Mouse (Mus musculus): ENCODE results near the gene Rapgef4. TPM values are rescaled to one million over a fixed set of nuclear protein-coding genes. Genes with fewer than 3 reads are reported as not detected.

The Rapgef4 gene
- polyA plus RNA-seq, 1 experiment from 2014 or later: 2.2 TPM

GRCm38 (mm10) chr2:72221706-72222105 lies 240.7 kb downstream of the Rapgef4 start:
- Histone ChIP-seq H3K4me1 (replicated peaks; ENCODE audit: control insufficient read depth, insufficient read depth, low read length) (no peaks in the 10 kb centered on the region), H3K4me3 (ENCODE audit: low read depth, low read length) (no peak overlapping the region), H3K4me2 (ENCODE audit: low read depth, low read length, severe bottlenecking) (no peak overlapping the region), H3K27me3 (ENCODE audit: control insufficient read depth, insufficient read depth, low read length) (no peaks in the 10 kb centered on the region), H3K9ac (ENCODE audit: low read length) (no peak overlapping the region), H3K27ac (ENCODE audit: low read depth, low read length) (no peak overlapping the region), H3K9me3 (ENCODE audit: control insufficient read depth, low read length) (no peaks in the 10 kb centered on the region), H3K36me3 (ENCODE audit: control insufficient read depth, insufficient read depth, low read length) (no peaks in the 10 kb centered on the region)
- 67% methylated on average over 7 of the region's 7 CpGs for WGBS
- DNase-seq (ENCODE audit: low spot score) (no peak), ATAC-seq (replicated peaks; ENCODE audit: low FRiP score) (no peak)

- no peak overlapping the region for H3K27ac ChIP-seq (ENCODE audit: low read depth, low read length)
- no peaks in the 10 kb centered on the region for H3K4me1 ChIP-seq (replicated peaks; ENCODE audit: control insufficient read depth, insufficient read depth, low read length)
- H3K36me3 ChIP-seq (ENCODE audit: control insufficient read depth, insufficient read depth, low read length): no peaks in the 10 kb centered on the region
- no peaks in the 10 kb centered on the region for H3K9me3 ChIP-seq (ENCODE audit: control insufficient read depth, low read length)
- H3K4me2 ChIP-seq (ENCODE audit: low read depth, low read length, severe bottlenecking): no peak overlapping the region
- no peak for DNase-seq (ENCODE audit: low spot score)
- no peak for ATAC-seq (replicated peaks; ENCODE audit: low FRiP score)
- H3K4me3 ChIP-seq (ENCODE audit: low read depth, low read length): no peak overlapping the region
- H3K9ac ChIP-seq (ENCODE audit: low read length): no peak overlapping the region
- no peaks in the 10 kb centered on the region for H3K27me3 ChIP-seq (ENCODE audit: control insufficient read depth, insufficient read depth, low read length)
- 86% methylated on average over 4 of the region's 4 CpGs for WGBS
Measured at GRCm38 (mm10) chr2:72222276-72222675, 241.2 kb downstream of the Rapgef4 start.

- DNase-seq (ENCODE audit: low spot score): no peak
- Histone ChIP-seq H3K9me3 (ENCODE audit: control insufficient read depth, low read length) (no peaks in the 10 kb centered on the region), H3K9ac (ENCODE audit: low read length) (no peak overlapping the region), H3K27me3 (ENCODE audit: control insufficient read depth, insufficient read depth, low read length) (no peaks in the 10 kb centered on the region), H3K27ac (ENCODE audit: low read depth, low read length) (no peak overlapping the region), H3K36me3 (ENCODE audit: control insufficient read depth, insufficient read depth, low read length) (no peaks in the 10 kb centered on the region), H3K4me2 (ENCODE audit: low read depth, low read length, severe bottlenecking) (no peak overlapping the region), H3K4me3 (ENCODE audit: low read depth, low read length) (no peak overlapping the region), H3K4me1 (replicated peaks; ENCODE audit: control insufficient read depth, insufficient read depth, low read length) (no peaks in the 10 kb centered on the region)
- 90% methylated on average over 16 of the region's 16 CpGs for WGBS
- no peak for ATAC-seq (replicated peaks; ENCODE audit: low FRiP score)
Measured at GRCm38 (mm10) chr2:72222736-72223455, 241.9 kb downstream of the Rapgef4 start.

DNA sequence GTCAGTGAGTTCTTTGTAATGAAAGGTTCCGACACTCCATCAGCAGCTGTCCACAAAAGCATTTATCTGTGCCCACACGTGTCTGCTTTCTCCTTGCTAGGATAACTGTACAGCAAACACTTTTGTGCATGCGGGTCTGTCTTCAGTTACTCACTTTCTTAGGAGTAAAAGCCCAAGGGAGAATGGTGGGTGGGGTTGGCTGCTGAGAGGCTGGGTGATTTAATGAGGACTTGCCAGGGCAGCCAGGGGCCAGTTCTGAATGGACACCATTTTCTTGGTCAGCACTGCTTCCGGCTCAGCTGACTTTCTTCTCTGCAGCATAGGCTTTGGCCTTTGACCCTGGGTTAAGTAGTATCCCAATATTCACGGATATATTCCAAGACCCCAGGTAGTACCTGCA lies 242.4 kb downstream of the Rapgef4 start:
- 72% methylated on average over 5 of the region's 5 CpGs for WGBS

DNA sequence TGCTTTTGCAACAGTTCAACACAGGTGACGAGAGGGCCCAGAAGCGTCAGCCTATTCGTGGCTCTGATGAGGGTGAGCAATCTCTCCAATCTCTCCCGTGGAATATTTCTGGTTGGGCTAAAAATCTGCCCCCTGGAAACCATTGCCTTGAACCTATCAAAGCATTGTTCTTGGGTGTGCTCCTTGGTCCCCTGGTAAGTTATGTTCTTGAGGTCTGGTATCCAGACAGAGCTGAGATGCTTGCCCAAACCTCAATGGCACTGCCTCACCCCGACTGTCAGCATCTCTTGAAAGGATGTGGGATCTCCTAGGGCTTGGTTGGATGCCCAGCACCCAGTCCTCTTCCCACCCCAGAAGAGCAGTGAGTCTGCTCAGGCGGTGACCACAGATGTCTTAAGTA lies 245.0 kb downstream of the Rapgef4 start:
- H3K27ac ChIP-seq (ENCODE audit: low read depth, low read length): no peak overlapping the region
- no peak for DNase-seq (ENCODE audit: low spot score)
- no peak for ATAC-seq (replicated peaks; ENCODE audit: low FRiP score)
- no peaks in the 10 kb centered on the region for H3K27me3 ChIP-seq (ENCODE audit: control insufficient read depth, insufficient read depth, low read length)
- H3K4me3 ChIP-seq (ENCODE audit: low read depth, low read length): no peak overlapping the region
- 91% methylated on average over 6 of the region's 6 CpGs for WGBS
- H3K4me1 ChIP-seq (replicated peaks; ENCODE audit: control insufficient read depth, insufficient read depth, low read length): no peaks in the 10 kb centered on the region
- no peak overlapping the region for H3K4me2 ChIP-seq (ENCODE audit: low read depth, low read length, severe bottlenecking)
- H3K9ac ChIP-seq (ENCODE audit: low read length): no peak overlapping the region
- H3K36me3 ChIP-seq (ENCODE audit: control insufficient read depth, insufficient read depth, low read length): no peaks in the 10 kb centered on the region
- H3K9me3 ChIP-seq (ENCODE audit: control insufficient read depth, low read length): no peaks in the 10 kb centered on the region

More for the DNA sequence above, 242.4 kb downstream of the Rapgef4 start:
- no peak overlapping the region for H3K27ac ChIP-seq (ENCODE audit: low read depth, low read length)
- no peaks in the 10 kb centered on the region for H3K9me3 ChIP-seq (ENCODE audit: control insufficient read depth, low read length)
- no peak overlapping the region for H3K9ac ChIP-seq (ENCODE audit: low read length)
- no peaks in the 10 kb centered on the region for H3K36me3 ChIP-seq (ENCODE audit: control insufficient read depth, insufficient read depth, low read length)
- no peak overlapping the region for H3K4me3 ChIP-seq (ENCODE audit: low read depth, low read length)
- H3K4me2 ChIP-seq (ENCODE audit: low read depth, low read length, severe bottlenecking): no peak overlapping the region
- DNase-seq (ENCODE audit: low spot score): no peak
- no peaks in the 10 kb centered on the region for H3K27me3 ChIP-seq (ENCODE audit: control insufficient read depth, insufficient read depth, low read length)
- ATAC-seq (replicated peaks; ENCODE audit: low FRiP score): no peak
- no peaks in the 10 kb centered on the region for H3K4me1 ChIP-seq (replicated peaks; ENCODE audit: control insufficient read depth, insufficient read depth, low read length)

- Histone ChIP-seq H3K27me3 (ENCODE audit: control insufficient read depth, insufficient read depth, low read length) (no peaks in the 10 kb centered on the region), H3K4me1 (replicated peaks; ENCODE audit: control insufficient read depth, insufficient read depth, low read length) (no peaks in the 10 kb centered on the region), H3K27ac (ENCODE audit: low read depth, low read length) (no peak overlapping the region), H3K4me3 (ENCODE audit: low read depth, low read length) (no peak overlapping the region), H3K36me3 (ENCODE audit: control insufficient read depth, insufficient read depth, low read length) (no peaks in the 10 kb centered on the region), H3K9ac (ENCODE audit: low read length) (no peak overlapping the region), H3K4me2 (ENCODE audit: low read depth, low read length, severe bottlenecking) (no peak overlapping the region), H3K9me3 (ENCODE audit: control insufficient read depth, low read length) (no peaks in the 10 kb centered on the region)
- DNase-seq (ENCODE audit: low spot score) (no peak), ATAC-seq (replicated peaks; ENCODE audit: low FRiP score) (no peak)
- WGBS: 94% methylated on average over 6 of the region's 6 CpGs
Measured at GRCm38 (mm10) chr2:72227416-72227815, 246.4 kb downstream of the Rapgef4 start.

DNA sequence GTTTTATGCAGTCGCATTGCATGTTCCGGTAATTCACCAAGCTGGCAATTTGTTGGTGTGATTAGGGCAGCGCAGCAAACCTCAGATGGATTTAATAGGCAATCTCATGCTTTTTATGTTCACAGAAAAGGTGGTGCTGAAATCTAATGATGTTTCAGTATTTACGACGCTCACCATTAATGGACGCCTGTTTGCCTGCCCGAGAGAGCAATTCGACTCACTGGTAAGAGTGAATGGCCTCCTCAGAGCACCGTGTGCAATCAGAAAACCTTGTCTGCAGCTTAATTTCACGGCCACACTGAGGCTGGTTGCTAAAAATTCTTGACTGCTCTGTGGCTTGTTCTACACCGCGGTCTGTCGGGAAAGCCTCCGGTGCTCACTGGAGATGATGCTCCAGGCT lies 247.8 kb downstream of the Rapgef4 start:
- WGBS: 89% methylated on average over 14 of the region's 14 CpGs
- Histone ChIP-seq H3K27ac (ENCODE audit: low read depth, low read length) (no peak overlapping the region), H3K9me3 (ENCODE audit: control insufficient read depth, low read length) (no peaks in the 10 kb centered on the region), H3K4me2 (ENCODE audit: low read depth, low read length, severe bottlenecking) (no peak overlapping the region), H3K4me1 (replicated peaks; ENCODE audit: control insufficient read depth, insufficient read depth, low read length) (no peaks in the 10 kb centered on the region), H3K27me3 (ENCODE audit: control insufficient read depth, insufficient read depth, low read length) (no peaks in the 10 kb centered on the region), H3K9ac (ENCODE audit: low read length) (no peak overlapping the region), H3K36me3 (ENCODE audit: control insufficient read depth, insufficient read depth, low read length) (no peaks in the 10 kb centered on the region), H3K4me3 (ENCODE audit: low read depth, low read length) (no peak overlapping the region)
- ATAC-seq (replicated peaks; ENCODE audit: low FRiP score): no peak
- DNase-seq (ENCODE audit: low spot score): no peak

DNA sequence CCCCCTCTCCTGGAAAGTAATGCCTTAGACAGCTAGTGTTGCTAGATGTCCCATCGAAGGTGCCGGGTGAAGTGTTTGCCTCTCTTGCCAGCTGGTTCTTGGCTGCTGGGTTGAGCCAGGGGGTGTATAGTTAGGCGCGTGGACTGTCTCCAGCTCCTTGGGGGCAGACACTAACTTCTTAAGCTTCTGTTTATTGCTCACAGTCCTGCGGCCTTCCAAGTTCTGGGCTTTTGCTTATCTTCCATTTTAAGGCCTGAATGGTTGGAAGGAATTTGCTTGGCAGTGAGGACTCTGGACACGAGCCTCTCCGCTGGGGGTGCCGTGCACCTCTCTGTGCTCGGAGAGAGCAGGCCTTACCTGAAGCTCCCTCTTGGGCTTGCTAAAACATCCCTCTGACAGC lies 249.5 kb downstream of the Rapgef4 start:
- no peaks in the 10 kb centered on the region for H3K27me3 ChIP-seq (ENCODE audit: control insufficient read depth, insufficient read depth, low read length)

DNA sequence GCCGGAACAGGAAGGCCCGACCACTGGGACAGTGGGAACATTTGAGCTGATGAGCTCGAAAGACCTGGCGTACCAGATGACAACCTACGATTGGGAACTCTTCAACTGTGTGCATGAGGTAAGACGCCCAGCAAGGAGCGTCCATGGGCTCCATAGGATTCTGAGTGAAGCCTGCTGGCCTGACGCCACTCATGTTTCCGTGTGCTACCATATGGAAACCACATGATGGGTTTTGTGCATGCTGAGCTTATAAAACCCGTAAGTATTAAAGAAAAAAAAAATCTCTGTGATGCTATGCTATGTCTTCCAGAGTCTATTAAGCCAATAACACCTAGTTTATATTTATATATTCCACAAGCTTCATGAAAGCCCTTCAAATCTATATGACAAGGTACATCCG lies 253.0 kb downstream of the Rapgef4 start:
- Histone ChIP-seq H3K27me3 (ENCODE audit: control insufficient read depth, insufficient read depth, low read length) (no peaks in the 10 kb centered on the region), H3K4me2 (ENCODE audit: low read depth, low read length, severe bottlenecking) (no peak overlapping the region), H3K4me3 (ENCODE audit: low read depth, low read length) (no peak overlapping the region), H3K9me3 (ENCODE audit: control insufficient read depth, low read length) (no peaks in the 10 kb centered on the region), H3K4me1 (replicated peaks; ENCODE audit: control insufficient read depth, insufficient read depth, low read length) (no peaks in the 10 kb centered on the region), H3K27ac (ENCODE audit: low read depth, low read length) (no peak overlapping the region), H3K36me3 (ENCODE audit: control insufficient read depth, insufficient read depth, low read length) (no peaks in the 10 kb centered on the region), H3K9ac (ENCODE audit: low read length) (no peak overlapping the region)
- no peak for ATAC-seq (replicated peaks; ENCODE audit: low FRiP score)
- 88% methylated on average over 11 of the region's 11 CpGs for WGBS
- DNase-seq (ENCODE audit: low spot score): no peak

More for the DNA sequence above, 249.5 kb downstream of the Rapgef4 start:
- Histone ChIP-seq H3K36me3 (ENCODE audit: control insufficient read depth, insufficient read depth, low read length) (no peaks in the 10 kb centered on the region), H3K27ac (ENCODE audit: low read depth, low read length) (no peak overlapping the region), H3K4me2 (ENCODE audit: low read depth, low read length, severe bottlenecking) (no peak overlapping the region), H3K9ac (ENCODE audit: low read length) (no peak overlapping the region), H3K4me3 (ENCODE audit: low read depth, low read length) (no peak overlapping the region), H3K9me3 (ENCODE audit: control insufficient read depth, low read length) (no peaks in the 10 kb centered on the region), H3K4me1 (replicated peaks; ENCODE audit: control insufficient read depth, insufficient read depth, low read length) (no peaks in the 10 kb centered on the region)
- no peak for ATAC-seq (replicated peaks; ENCODE audit: low FRiP score)
- WGBS: 88% methylated on average over 9 of the region's 9 CpGs
- DNase-seq (ENCODE audit: low spot score): no peak
